ENCODE assay signal across 18 mouse cellular contexts in genomic region chr3:14907271-14907670, GRCm38 (mm10). TPM values are rescaled to one million over a fixed set of nuclear protein-coding genes. Genes with fewer than 3 reads are reported as not detected.
A peak's percentile ranks its signal among the peaks of the same experiment; 100 is the strongest.
DNase-seq lines count a peak whose midpoint lies in the region; ATAC-seq and TF ChIP-seq lines count a peak whose summit lies in the region.
"Had no signal": no experiment of that assay in that cellular context is flagged by ENCODE, and none has a peak within 500 bp of the region (broad histone marks: within the 10 kb centered on the region; RNA-seq: fewer than 3 reads in every experiment).

No protein-coding gene starts in this region.

- ATAC-seq in neural tube, embryonic 15.5 days (ENCODE audit: low FRiP score) = no peak
- ATAC-seq: forebrain, embryonic 13.5 days; forebrain, embryonic 15.5 days; forebrain, postnatal 0 days had no signal

- peak; percentile 89 for DNase-seq in ES-CJ7 (ENCODE audit: low read depth, low spot score)
- DNase-seq in ES-E14 (ENCODE audit: low read depth, low spot score) = peak; percentile 51
- DNase-seq in ZHBTc4 (ENCODE audit: low read depth, low spot score) = peak; percentile 89
- DNase-seq in gastrocnemius, postnatal 4 days (ENCODE audit: low spot score in 2 of 2) = no peak
- DNase-seq: adrenal gland, adult 2 months; adrenal gland, postnatal 10 days; adrenal gland, postnatal 25 days; cerebellum, adult 11-12 months; cerebellum, adult 2 months; cerebellum, adult 9-10 months; cerebellum, postnatal 10 days; cerebellum, postnatal 25 days; forebrain, postnatal 0 days had no signal

- H3K4me3 ChIP-seq in ES-E14 (ENCODE audit: insufficient read depth in 1 of 2, low read depth in 1 of 2, low read length in 2 of 2, poor library complexity in 1 of 2, severe bottlenecking in 1 of 2) = no peak overlapping the region
- H3K4me3 ChIP-seq in neural tube, embryonic 15.5 days (replicated peaks) = no peak overlapping the region
- H3K4me3 ChIP-seq: embryonic facial prominence, embryonic 10.5 days; embryonic facial prominence, embryonic 12.5 days; forebrain, embryonic 13.5 days; forebrain, embryonic 15.5 days had no signal

- H3K36me3 ChIP-seq in ES-E14 (ENCODE audit: control insufficient read depth, insufficient read depth, low read length, poor library complexity, severe bottlenecking) = peaks cover 4% of the 10 kb centered on the region; the same call in 1 of the 2 replicates
- H3K36me3 ChIP-seq in neural tube, embryonic 15.5 days = no peaks in the 10 kb centered on the region
- H3K36me3 ChIP-seq: embryonic facial prominence, embryonic 10.5 days; embryonic facial prominence, embryonic 12.5 days; forebrain, embryonic 15.5 days had no signal

- H3K9ac ChIP-seq in ES-E14 (ENCODE audit: insufficient read depth, low read depth, low read length, poor library complexity, severe bottlenecking) = no peak overlapping the region
- no peak overlapping the region for H3K9ac ChIP-seq in neural tube, embryonic 15.5 days (replicated peaks)
- H3K9ac ChIP-seq: embryonic facial prominence, embryonic 12.5 days; forebrain, embryonic 13.5 days; forebrain, embryonic 15.5 days; forebrain, postnatal 0 days had no signal

- in situ Hi-C loops in ES-E14 (cut with MboI; ENCODE audit: low sequenced_read_pairs in 2 of 2, unreplicated experiment in 2 of 2) = no loop called here

- H3K27ac ChIP-seq in ES-E14 (ENCODE audit: insufficient read depth, low read depth, low read length, poor library complexity, severe bottlenecking) = no peak overlapping the region
- no peak overlapping the region for H3K27ac ChIP-seq in neural tube, embryonic 15.5 days (replicated peaks)
- H3K27ac ChIP-seq: embryonic facial prominence, embryonic 10.5 days; embryonic facial prominence, embryonic 12.5 days; forebrain, embryonic 13.5 days; forebrain, embryonic 15.5 days had no signal

- no peaks in the 10 kb centered on the region for H3K9me3 ChIP-seq in ES-E14 (ENCODE audit: control insufficient read depth, insufficient read depth, low read depth, low read length)
- no peaks in the 10 kb centered on the region for H3K9me3 ChIP-seq in neural tube, embryonic 15.5 days (replicated peaks)
- H3K9me3 ChIP-seq: embryonic facial prominence, embryonic 10.5 days; embryonic facial prominence, embryonic 12.5 days; forebrain, embryonic 13.5 days; forebrain, embryonic 15.5 days had no signal

- 27% methylated on average over 1 of the region's 1 CpGs for WGBS in neural tube, embryonic 15.5 days

- H3K4me2 ChIP-seq in neural tube, embryonic 15.5 days = no peak overlapping the region
- H3K4me2 ChIP-seq: embryonic facial prominence, embryonic 12.5 days; forebrain, embryonic 13.5 days; forebrain, embryonic 15.5 days had no signal

- 0 out of 4 replicates have a peak, but pooled peaks cover 0 to 6% of the 10 kb centered on the region in 2 experiments for H3K4me1 ChIP-seq in ES-E14 (ENCODE audit: control insufficient read depth in 2 of 2, insufficient read depth in 2 of 2, low read length in 2 of 2, poor library complexity in 1 of 2)
- no peaks in the 10 kb centered on the region for H3K4me1 ChIP-seq in neural tube, embryonic 15.5 days
- H3K4me1 ChIP-seq: embryonic facial prominence, embryonic 10.5 days; embryonic facial prominence, embryonic 12.5 days; forebrain, embryonic 13.5 days; forebrain, embryonic 15.5 days had no signal

- no peaks in the 10 kb centered on the region for H3K27me3 ChIP-seq in neural tube, embryonic 15.5 days (replicated peaks)
- H3K27me3 ChIP-seq: embryonic facial prominence, embryonic 12.5 days; forebrain, embryonic 13.5 days; forebrain, embryonic 15.5 days had no signal

TF ChIP-seq in ES-E14, 5 proteins besides CTCF, POLR2A, EP300 and RAD21:
- TF ChIP-seq ZC3H11A (IDR thresholded peaks at IDR 0.05; ENCODE audit: borderline replicate concordance, low read depth, low read length) (no peak), CHD2 (IDR thresholded peaks at IDR 0.05; ENCODE audit: low read depth, low read length) (no peak), MAFK (IDR thresholded peaks at IDR 0.05; ENCODE audit: insufficient read depth, low read depth, low read length) (no peak), HCFC1 (IDR thresholded peaks at IDR 0.05; ENCODE audit: borderline replicate concordance, insufficient read depth, low read length) (no peak), ZNF384 (IDR thresholded peaks at IDR 0.05; ENCODE audit: low read depth, low read length) (no peak)

RNA-seq across cellular contexts. Expression of gene Car2, which starts 21.2 kb away (rescaled TPM):
- total RNA-seq in ES-E14 (2012; rRNA removed) = 92.9 and 132 TPM in 2 replicates
- polyA plus RNA-seq in neural tube, embryonic 15.5 days (2015; fragmentation: Nextera tagmentation; extraction: Ambion mirVana) = 25.7 and 28.7 TPM in 2 replicates
- 1 to 10 TPM; 4.6 to 6.4 TPM for total RNA-seq in gastrocnemius, postnatal 4 days (2021)

RNA-seq across cellular contexts. Expression of gene Car3, which starts 44.0 kb away (rescaled TPM):
- 2.4 and 5.3 TPM in 2 replicates for total RNA-seq in ES-E14 (2012; rRNA removed)
- polyA plus RNA-seq in neural tube, embryonic 15.5 days (2015; fragmentation: Nextera tagmentation; extraction: Ambion mirVana) = 9.7 and 19.0 TPM in 2 replicates
- 1,000 to 10,000 TPM; 1,435 to 1,848 TPM for total RNA-seq in gastrocnemius, postnatal 4 days (2021)

Comparison
In these comparisons a context has a peak if more than half of its experiments do, and no peak if none do; other contexts are left out.
1. DNase-seq: peak in ES-CJ7 (single experiment), ES-E14 (single experiment) and ZHBTc4 (single experiment); none in gastrocnemius, postnatal 4 days (0 of 2).
2. RNA of gene Car2, which starts 21.2 kb away (total RNA-seq): 92.9 to 132 TPM in ES-E14; 4.6 to 6.4 TPM in gastrocnemius, postnatal 4 days; every median in the first group is over 10 times any median in the second.
3. RNA of gene Car3, which starts 44.0 kb away (total RNA-seq): 1,435 to 1,848 TPM in gastrocnemius, postnatal 4 days; 2.4 to 5.3 TPM in ES-E14; every median in the first group is over 100 times any median in the second.